Mouse (Mus musculus): Measurements from ENCODE around the gene 1700009N14Rik. TPM values are rescaled to one million over a fixed set of nuclear protein-coding genes. Genes with fewer than 3 reads are reported as not detected.

1700009N14Rik gene
- total RNA-seq (2021) = not detected

DNA sequence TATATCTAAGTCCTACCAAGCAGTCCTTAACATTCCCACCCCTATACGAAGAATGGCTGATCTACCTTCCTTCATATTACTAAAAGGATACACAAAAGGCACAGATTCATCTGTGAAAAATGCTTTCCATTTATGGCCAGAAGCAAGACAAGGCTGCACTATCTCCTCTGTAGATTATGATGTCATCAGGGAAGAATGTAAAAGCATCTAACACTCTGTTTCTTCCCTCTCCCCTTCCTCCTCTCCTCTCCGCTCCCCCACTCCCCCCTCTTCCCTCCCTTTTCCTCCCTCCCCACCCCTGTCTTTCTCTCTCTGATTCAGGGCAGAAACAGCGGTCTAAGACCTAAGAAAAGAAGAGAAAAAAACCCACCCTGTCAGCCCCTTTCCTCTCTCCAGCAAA, at the start of gene 1700009N14Rik:
1700009N14Rik (plus strand) TSS at position 227 of the 400 bp plus-strand sequence.
- DNase-seq = no peak

DNA sequence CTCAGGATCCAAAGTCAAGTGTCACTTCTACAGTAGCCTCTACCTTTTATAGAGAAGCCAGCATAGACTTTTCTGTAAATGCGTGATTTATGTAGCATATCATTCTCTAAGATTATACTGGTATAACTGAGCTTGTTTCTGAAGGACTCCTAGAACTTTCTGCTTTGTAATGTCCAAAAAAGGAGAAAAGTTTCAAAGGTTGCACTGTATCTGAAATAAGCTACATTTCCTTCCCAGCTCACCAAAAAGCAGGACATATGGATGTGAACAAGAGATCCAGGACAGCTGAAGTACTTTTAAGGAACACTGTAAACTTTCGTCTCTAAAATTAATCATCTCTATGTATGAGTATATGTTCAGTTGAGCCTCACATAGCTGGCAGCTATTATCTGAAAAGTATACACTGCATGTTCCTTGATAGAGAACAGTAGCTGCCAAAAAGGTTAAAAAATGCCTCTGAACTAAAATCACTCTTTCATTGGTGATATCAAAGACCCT, 12.2 kb upstream of the 1700009N14Rik start:
- DNase-seq = no peak

DNA sequence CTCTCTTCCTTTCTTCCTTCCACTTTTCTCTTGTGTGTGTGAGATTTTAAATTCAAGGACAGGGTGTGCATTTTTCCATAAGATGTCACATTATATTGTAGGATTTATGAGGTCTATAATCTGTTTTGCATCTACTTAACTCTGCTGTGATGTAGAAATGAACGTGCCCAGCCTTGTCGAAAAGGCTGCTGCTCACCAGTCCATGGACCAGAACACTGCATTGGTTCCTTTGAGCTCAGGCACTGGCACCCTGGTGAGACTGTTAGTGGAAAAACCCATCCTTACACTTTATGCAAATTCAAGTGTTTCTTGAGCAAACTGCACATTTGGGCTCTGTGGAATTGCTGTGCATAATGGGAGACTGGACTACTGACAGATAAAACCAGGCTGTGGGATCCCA, 24.2 kb downstream of the 1700009N14Rik start:
- no peak for DNase-seq

DNA sequence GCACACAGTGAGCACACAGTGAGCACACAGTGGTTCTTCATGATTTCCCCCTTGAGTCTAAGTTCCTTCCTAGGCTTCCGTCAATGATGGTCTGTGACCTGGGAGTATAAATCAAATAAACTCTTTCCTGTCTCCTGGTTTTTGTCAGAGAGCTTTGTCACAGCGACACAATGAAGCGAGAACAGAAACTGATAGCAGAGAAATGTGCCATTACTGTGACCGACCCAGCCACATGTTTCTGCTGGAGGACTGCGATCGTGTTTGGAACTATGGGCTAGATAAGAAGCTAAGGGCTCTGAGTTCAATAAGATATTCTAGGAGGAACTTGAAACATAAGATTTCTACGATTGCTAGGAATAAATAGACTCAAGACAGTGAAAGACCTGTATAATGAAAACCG, 36.3 kb downstream of the 1700009N14Rik start:
- DNase-seq = no peak

DNA sequence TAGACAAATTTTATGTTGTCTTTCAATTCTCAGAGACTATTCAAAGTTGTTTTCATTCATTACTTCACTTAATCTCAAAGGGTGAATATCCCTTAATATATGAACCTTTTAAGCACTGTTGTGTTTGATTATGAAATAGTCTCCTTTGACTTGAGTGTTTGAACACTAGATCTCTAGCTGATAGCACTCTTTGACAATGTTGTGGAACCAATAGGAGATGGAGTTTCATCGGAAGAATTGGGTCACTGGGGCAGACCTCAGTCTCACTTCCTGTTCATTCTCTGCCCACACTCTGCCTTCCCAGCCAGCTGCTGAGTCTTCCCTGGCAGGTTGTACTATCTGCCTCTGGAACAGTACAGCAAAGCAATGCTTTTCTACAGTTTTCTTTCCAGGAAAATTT, 43.5 kb downstream of the 1700009N14Rik start:
- DNase-seq = no peak

DNA sequence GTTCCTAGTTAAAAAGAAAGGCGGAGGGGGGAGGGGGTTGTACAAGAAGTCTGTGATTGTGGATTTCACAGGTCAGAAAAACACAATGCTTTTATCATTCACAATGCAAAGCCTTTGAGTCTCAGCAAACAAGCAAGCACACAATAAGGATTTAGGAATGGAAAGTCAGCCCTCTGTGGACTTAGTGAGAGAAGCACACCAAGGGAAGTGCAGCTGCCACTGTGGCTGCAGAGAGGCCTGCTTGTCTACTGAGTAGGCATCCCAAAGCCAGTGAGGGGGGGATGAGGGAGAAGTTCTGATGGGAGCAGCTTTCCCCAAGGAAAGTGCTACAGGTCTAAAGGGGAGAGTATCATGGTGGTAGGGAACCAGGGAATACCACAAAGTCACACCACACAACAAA, 45.8 kb downstream of the 1700009N14Rik start:
- no peak for DNase-seq
